Mouse (Mus musculus): ENCODE measurements around the gene Vmn1r169.
"Not testable (repeated sequence)": the region's sequence is repeated elsewhere in the genome, so short reads cannot be mapped to it uniquely, and the experiment has no call there.

Gene Vmn1r169

DNA sequence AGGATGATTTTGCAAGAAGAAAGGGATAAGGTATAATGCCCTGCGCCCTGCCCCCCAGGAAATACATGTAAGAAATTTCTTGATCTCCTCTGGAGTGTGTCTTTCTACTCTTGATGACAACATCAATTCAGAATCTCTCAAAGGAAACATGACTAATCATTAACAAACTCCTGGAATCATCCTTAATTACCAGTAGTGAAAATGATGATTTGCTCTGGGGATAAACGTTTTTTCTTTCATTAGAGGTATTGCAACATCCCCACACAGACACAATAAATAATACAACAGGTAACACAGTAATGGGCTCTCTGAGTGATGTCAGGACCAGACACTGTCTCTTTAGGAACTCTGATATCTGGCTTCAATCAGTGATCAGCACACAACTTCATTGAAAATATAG is at the start of gene Vmn1r169:
Gene Vmn1r169, plus strand, starts transcription at position 301 of the 400 bp plus-strand sequence.
- DNase-seq (ENCODE audit: low read depth, low spot score): not testable (repeated sequence)

- DNase-seq (ENCODE audit: low read depth, low spot score): not testable (repeated sequence)
These were observed 35.9 kb upstream of the Vmn1r169 start, which contains the start of gene Vmn1r168 for GRCm38 (mm10) chr7:23539432-23539831. Gene Vmn1r168 (plus strand): TSS chr7:23539732.

GRCm38 (mm10) chr7:23605875-23606274 is 30.5 kb downstream of the Vmn1r169 start, which contains the start of gene Vmn1r170:
Gene Vmn1r170 (plus strand): TSS chr7:23606175.
- DNase-seq (ENCODE audit: low read depth, low spot score): not testable (repeated sequence)

Data from mesoderm, embryonic 11.5 days (tissue).